Mouse (Mus musculus): ENCODE measurements around the gene Troap. TPM values are rescaled to one million over a fixed set of nuclear protein-coding genes. Genes with fewer than 3 reads are reported as not detected.

Gene Troap
- polyA plus RNA-seq, 1 experiment from 2014 or later: 4.9 TPM

- Histone ChIP-seq H3K27me3 (ENCODE audit: control insufficient read depth, insufficient read depth, low read length) (peaks cover 52% of the 10 kb centered on the region), H3K4me3 (replicated peaks; ENCODE audit: low read depth, low read length) (peak within 1 kb of the TSS; percentile 31), H3K4me2 (ENCODE audit: low read length) (peak within 1 kb of the TSS; percentile 46), H3K36me3 (ENCODE audit: control insufficient read depth, insufficient read depth, low read length) (no peaks in the 10 kb centered on the region), H3K27ac (replicated peaks; ENCODE audit: low read depth, low read length) (peak within 1 kb of the TSS; percentile 60), H3K9me3 (ENCODE audit: control insufficient read depth, low read length) (no peaks in the 10 kb centered on the region), H3K4me1 (ENCODE audit: control insufficient read depth, insufficient read depth, low read length) (peaks cover 18% of the 10 kb centered on the region), H3K9ac (replicated peaks; ENCODE audit: low read length) (peak within 1 kb of the TSS; percentile 34)
- DNase-seq: no peak
- WGBS: 6% methylated on average over 60 of the region's 60 CpGs
- no peak for ATAC-seq (ENCODE audit: low FRiP score, low TSS enrichment)
Observed at GRCm38 (mm10) chr15:99087253-99088075, 13.1 kb downstream of the Troap start, which contains the start of gene C1ql4. Gene C1ql4 (minus strand): TSS chr15:99087817.

- H3K27ac ChIP-seq (replicated peaks; ENCODE audit: low read depth, low read length): peak overlapping the region; percentile 60
- H3K9me3 ChIP-seq (ENCODE audit: control insufficient read depth, low read length): no peaks in the 10 kb centered on the region
- peaks cover 52% of the 10 kb centered on the region for H3K27me3 ChIP-seq (ENCODE audit: control insufficient read depth, insufficient read depth, low read length)
- ATAC-seq (ENCODE audit: low FRiP score, low TSS enrichment): peak; percentile 47; the same call in 1 of the 2 replicates
- peak; percentile 90 for DNase-seq
- peak overlapping the region; percentile 46 for H3K4me2 ChIP-seq (ENCODE audit: low read length)
- H3K36me3 ChIP-seq (ENCODE audit: control insufficient read depth, insufficient read depth, low read length): no peaks in the 10 kb centered on the region
- H3K9ac ChIP-seq (replicated peaks; ENCODE audit: low read length): peak overlapping the region; percentile 34
- under 1% methylated on average over 27 of the region's 27 CpGs for WGBS
- H3K4me1 ChIP-seq (ENCODE audit: control insufficient read depth, insufficient read depth, low read length): peaks cover 25% of the 10 kb centered on the region
- peak overlapping the region; percentile 31 for H3K4me3 ChIP-seq (replicated peaks; ENCODE audit: low read depth, low read length)
Observed at GRCm38 (mm10) chr15:99088292-99088691, 13.9 kb downstream of the Troap start.

- 7% methylated on average over 14 of the region's 14 CpGs for WGBS
- Histone ChIP-seq H3K36me3 (ENCODE audit: control insufficient read depth, insufficient read depth, low read length) (no peaks in the 10 kb centered on the region), H3K27me3 (ENCODE audit: control insufficient read depth, insufficient read depth, low read length) (peaks cover 52% of the 10 kb centered on the region), H3K4me2 (ENCODE audit: low read length) (peak overlapping the region; percentile 46), H3K4me3 (replicated peaks; ENCODE audit: low read depth, low read length) (peak overlapping the region; percentile 8; the same call in 1 of the 2 replicates), H3K27ac (replicated peaks; ENCODE audit: low read depth, low read length) (peak overlapping the region; percentile 65; the same call in 1 of the 2 replicates), H3K9ac (replicated peaks; ENCODE audit: low read length) (0 out of 2 replicates have a peak overlapping the region, but pooled peaks have one; percentile 23), H3K9me3 (ENCODE audit: control insufficient read depth, low read length) (no peaks in the 10 kb centered on the region), H3K4me1 (ENCODE audit: control insufficient read depth, insufficient read depth, low read length) (peaks cover 26% of the 10 kb centered on the region)
- no peak for DNase-seq
- no peak for ATAC-seq (ENCODE audit: low FRiP score, low TSS enrichment)
Observed at GRCm38 (mm10) chr15:99089069-99089468, 14.7 kb downstream of the Troap start.

GRCm38 (mm10) chr15:99092870-99093269, 18.5 kb downstream of the Troap start, which contains the start of gene Dnajc22:
Gene Dnajc22 (plus strand): TSS chr15:99093170.
- WGBS: 22% methylated on average over 8 of the region's 8 CpGs
- Histone ChIP-seq H3K4me1 (ENCODE audit: control insufficient read depth, insufficient read depth, low read length) (peaks cover 49% of the 10 kb centered on the region), H3K27me3 (ENCODE audit: control insufficient read depth, insufficient read depth, low read length) (peaks cover 41% of the 10 kb centered on the region), H3K4me2 (ENCODE audit: low read length) (peak within 1 kb of the TSS; percentile 81), H3K9ac (replicated peaks; ENCODE audit: low read length) (peak within 1 kb of the TSS; percentile 62), H3K9me3 (ENCODE audit: control insufficient read depth, low read length) (no peaks in the 10 kb centered on the region), H3K4me3 (replicated peaks; ENCODE audit: low read depth, low read length) (peak within 1 kb of the TSS; percentile 40), H3K36me3 (ENCODE audit: control insufficient read depth, insufficient read depth, low read length) (no peaks in the 10 kb centered on the region), H3K27ac (replicated peaks; ENCODE audit: low read depth, low read length) (peak within 1 kb of the TSS; percentile 77)
- DNase-seq (no peak), ATAC-seq (ENCODE audit: low FRiP score, low TSS enrichment) (no peak)

GRCm38 (mm10) chr15:99093291-99094258, 19.2 kb downstream of the Troap start:
- Histone ChIP-seq H3K4me1 (ENCODE audit: control insufficient read depth, insufficient read depth, low read length) (peaks cover 52% of the 10 kb centered on the region), H3K9me3 (ENCODE audit: control insufficient read depth, low read length) (no peaks in the 10 kb centered on the region), H3K27ac (replicated peaks; ENCODE audit: low read depth, low read length) (peak overlapping the region; percentile 77), H3K27me3 (ENCODE audit: control insufficient read depth, insufficient read depth, low read length) (peaks cover 42% of the 10 kb centered on the region), H3K9ac (replicated peaks; ENCODE audit: low read length) (peak overlapping the region; percentile 62), H3K4me3 (replicated peaks; ENCODE audit: low read depth, low read length) (peak overlapping the region; percentile 40), H3K36me3 (ENCODE audit: control insufficient read depth, insufficient read depth, low read length) (no peaks in the 10 kb centered on the region), H3K4me2 (ENCODE audit: low read length) (peak overlapping the region; percentile 81)
- ATAC-seq (ENCODE audit: low FRiP score, low TSS enrichment): peak; percentile 26; the same call in 1 of the 2 replicates
- WGBS: under 1% methylated on average over 56 of the region's 56 CpGs
- peak; percentile 82 for DNase-seq

GRCm38 (mm10) chr15:99094631-99095270, 20.4 kb downstream of the Troap start:
- DNase-seq: no peak
- no peak for ATAC-seq (ENCODE audit: low FRiP score, low TSS enrichment)
- peaks cover 42% of the 10 kb centered on the region for H3K4me1 ChIP-seq (ENCODE audit: control insufficient read depth, insufficient read depth, low read length)
- H3K27ac ChIP-seq (replicated peaks; ENCODE audit: low read depth, low read length): 0 out of 2 replicates have a peak overlapping the region, but pooled peaks have one; percentile 13
- H3K9ac ChIP-seq (replicated peaks; ENCODE audit: low read length): no peak overlapping the region
- peak overlapping the region; percentile 21 for H3K4me2 ChIP-seq (ENCODE audit: low read length)
- peaks cover 43% of the 10 kb centered on the region for H3K27me3 ChIP-seq (ENCODE audit: control insufficient read depth, insufficient read depth, low read length)
- H3K4me3 ChIP-seq (replicated peaks; ENCODE audit: low read depth, low read length): no peak overlapping the region
- no peaks in the 10 kb centered on the region for H3K36me3 ChIP-seq (ENCODE audit: control insufficient read depth, insufficient read depth, low read length)
- WGBS: 1% methylated on average over 27 of the region's 27 CpGs
- H3K9me3 ChIP-seq (ENCODE audit: control insufficient read depth, low read length): no peaks in the 10 kb centered on the region

- WGBS: 11% methylated on average over 6 of the region's 6 CpGs
- no peak overlapping the region for H3K4me3 ChIP-seq (replicated peaks; ENCODE audit: low read depth, low read length)
- peaks cover 42% of the 10 kb centered on the region for H3K27me3 ChIP-seq (ENCODE audit: control insufficient read depth, insufficient read depth, low read length)
- no peak for DNase-seq
- H3K4me1 ChIP-seq (ENCODE audit: control insufficient read depth, insufficient read depth, low read length): peaks cover 39% of the 10 kb centered on the region
- H3K36me3 ChIP-seq (ENCODE audit: control insufficient read depth, insufficient read depth, low read length): no peaks in the 10 kb centered on the region
- no peak for ATAC-seq (ENCODE audit: low FRiP score, low TSS enrichment)
- no peak overlapping the region for H3K9ac ChIP-seq (replicated peaks; ENCODE audit: low read length)
- no peak overlapping the region for H3K27ac ChIP-seq (replicated peaks; ENCODE audit: low read depth, low read length)
- no peaks in the 10 kb centered on the region for H3K9me3 ChIP-seq (ENCODE audit: control insufficient read depth, low read length)
- H3K4me2 ChIP-seq (ENCODE audit: low read length): no peak overlapping the region
Observed at GRCm38 (mm10) chr15:99095356-99095755, 21.0 kb downstream of the Troap start.

All from midbrain, embryonic 14.5 days (tissue).